ENCODE assay signal across 23 mouse cellular contexts in the genomic region with DNA sequence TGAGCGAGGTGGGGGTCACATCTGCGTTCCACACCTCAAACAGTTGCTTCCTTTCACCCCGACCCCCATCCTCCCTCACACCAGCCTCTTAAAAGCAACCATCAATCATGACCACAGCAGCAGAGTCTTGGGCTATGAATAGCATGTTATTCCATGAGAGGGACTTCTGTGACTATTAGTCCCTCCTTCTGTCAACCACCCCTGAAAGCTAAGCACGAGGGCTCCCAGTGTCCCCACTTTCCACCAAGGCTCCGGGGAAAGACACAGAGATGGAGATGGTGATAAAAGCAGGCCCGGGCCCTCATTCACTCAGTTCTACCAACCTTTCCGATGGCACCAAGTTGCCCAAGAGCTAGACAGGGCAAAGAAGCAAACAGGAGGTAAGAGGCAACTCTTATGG.
A peak's percentile ranks its signal among the peaks of the same experiment; 100 is the strongest.
DNase-seq lines count a peak whose midpoint lies in the region; ATAC-seq lines count a peak whose summit lies in the region.
"Had no signal": no experiment of that assay in that cellular context is flagged by ENCODE, and none has a peak within 500 bp of the region (broad histone marks: within the 10 kb centered on the region; RNA-seq: fewer than 3 reads in every experiment).

No protein-coding gene starts in this region.

- 51% methylated on average over 7 of the region's 7 CpGs for WGBS in hindbrain, embryonic 12.5 days
- 61% methylated on average over 7 of the region's 7 CpGs for WGBS in hindbrain, embryonic 13.5 days

- H3K27ac ChIP-seq in hindbrain, embryonic 12.5 days, result peak overlapping the region; percentile 30; the same call in 1 of the 2 replicates
- no peak overlapping the region for H3K27ac ChIP-seq in hindbrain, embryonic 13.5 days
- H3K27ac ChIP-seq: heart, embryonic 15.5 days; intestine, embryonic 15.5 days had no signal

- H3K36me3 ChIP-seq in hindbrain, embryonic 12.5 days, result no peaks in the 10 kb centered on the region
- no peaks in the 10 kb centered on the region for H3K36me3 ChIP-seq in hindbrain, embryonic 13.5 days
- H3K36me3 ChIP-seq: heart, embryonic 12.5 days; heart, embryonic 15.5 days; intestine, embryonic 15.5 days had no signal

- intact Hi-C loops in heart, postnatal 25 days (cut with DNase I), result no loop called here

- no peak for ATAC-seq in hindbrain, embryonic 12.5 days (ENCODE audit: low FRiP score)
- ATAC-seq in hindbrain, embryonic 13.5 days (ENCODE audit: low FRiP score), result no peak
- ATAC-seq: activated CD4-positive, CD25-positive, alpha-beta regulatory T cell, adult 4 months; forebrain, embryonic 14.5 days; hindbrain, embryonic 16.5 days; intestine, embryonic 15.5 days had no signal

- H3K4me1 ChIP-seq in hindbrain, embryonic 12.5 days, result peaks cover 36% of the 10 kb centered on the region
- H3K4me1 ChIP-seq in hindbrain, embryonic 13.5 days (replicated peaks), result peaks cover 41% of the 10 kb centered on the region
- H3K4me1 ChIP-seq: heart, embryonic 12.5 days; heart, embryonic 15.5 days had no signal

- H3K9ac ChIP-seq in hindbrain, embryonic 12.5 days, result no peak overlapping the region
- no peak overlapping the region for H3K9ac ChIP-seq in hindbrain, embryonic 13.5 days
- H3K9ac ChIP-seq: heart, embryonic 12.5 days; heart, embryonic 15.5 days; intestine, embryonic 15.5 days had no signal

- H3K4me2 ChIP-seq in hindbrain, embryonic 12.5 days (replicated peaks), result no peak overlapping the region
- H3K4me2 ChIP-seq in hindbrain, embryonic 13.5 days, result no peak overlapping the region
- H3K4me2 ChIP-seq: heart, embryonic 12.5 days; heart, embryonic 15.5 days; intestine, embryonic 15.5 days had no signal

- H3K27me3 ChIP-seq in hindbrain, embryonic 12.5 days, result no peaks in the 10 kb centered on the region
- no peaks in the 10 kb centered on the region for H3K27me3 ChIP-seq in hindbrain, embryonic 13.5 days
- H3K27me3 ChIP-seq: intestine, embryonic 15.5 days had no signal

- no peaks in the 10 kb centered on the region for H3K9me3 ChIP-seq in hindbrain, embryonic 12.5 days (replicated peaks)
- no peaks in the 10 kb centered on the region for H3K9me3 ChIP-seq in hindbrain, embryonic 13.5 days
- H3K9me3 ChIP-seq: heart, embryonic 12.5 days; heart, embryonic 15.5 days; intestine, embryonic 15.5 days had no signal

- DNase-seq in embryo, embryonic 10 days (ENCODE audit: low spot score), result peak; percentile 44
- DNase-seq in embryo, embryonic 9.5 days (ENCODE audit: extremely low spot score), result no peak
- peak; percentile 64 for DNase-seq in heart, adult 11 months
- no peak for DNase-seq in heart, postnatal 25 days (ENCODE audit: low spot score)
- peak; percentile 70 for DNase-seq in mesoderm, embryonic 11.5 days (ENCODE audit: low read depth, low spot score)
- DNase-seq in gastrocnemius, postnatal 10 days, result no peak
- DNase-seq: adrenal gland, adult 8-10 months; adrenal gland, postnatal 25 days; cerebellum, adult 11-12 months; cerebellum, adult 8-10 months; cerebellum, postnatal 10 days; cerebellum, postnatal 36 days; gastrocnemius, postnatal 36 days; heart, postnatal 10 days; kidney, adult 11 months had no signal

- no peak overlapping the region for H3K4me3 ChIP-seq in hindbrain, embryonic 12.5 days
- H3K4me3 ChIP-seq in hindbrain, embryonic 13.5 days, result no peak overlapping the region
- H3K4me3 ChIP-seq: heart, embryonic 12.5 days; heart, embryonic 15.5 days; intestine, embryonic 15.5 days had no signal

Comparison
In these comparisons a context has a peak if more than half of its experiments do, and no peak if none do; other contexts are left out.
1. DNase-seq: peak in embryo, embryonic 10 days (single experiment), heart, adult 11 months (single experiment) and mesoderm, embryonic 11.5 days (single experiment); none in embryo, embryonic 9.5 days (single experiment), heart, postnatal 25 days (single experiment) and gastrocnemius, postnatal 10 days (single experiment).